Mouse (Mus musculus): Measurements from ENCODE around the gene Calcoco1.

Gene Calcoco1

DNA sequence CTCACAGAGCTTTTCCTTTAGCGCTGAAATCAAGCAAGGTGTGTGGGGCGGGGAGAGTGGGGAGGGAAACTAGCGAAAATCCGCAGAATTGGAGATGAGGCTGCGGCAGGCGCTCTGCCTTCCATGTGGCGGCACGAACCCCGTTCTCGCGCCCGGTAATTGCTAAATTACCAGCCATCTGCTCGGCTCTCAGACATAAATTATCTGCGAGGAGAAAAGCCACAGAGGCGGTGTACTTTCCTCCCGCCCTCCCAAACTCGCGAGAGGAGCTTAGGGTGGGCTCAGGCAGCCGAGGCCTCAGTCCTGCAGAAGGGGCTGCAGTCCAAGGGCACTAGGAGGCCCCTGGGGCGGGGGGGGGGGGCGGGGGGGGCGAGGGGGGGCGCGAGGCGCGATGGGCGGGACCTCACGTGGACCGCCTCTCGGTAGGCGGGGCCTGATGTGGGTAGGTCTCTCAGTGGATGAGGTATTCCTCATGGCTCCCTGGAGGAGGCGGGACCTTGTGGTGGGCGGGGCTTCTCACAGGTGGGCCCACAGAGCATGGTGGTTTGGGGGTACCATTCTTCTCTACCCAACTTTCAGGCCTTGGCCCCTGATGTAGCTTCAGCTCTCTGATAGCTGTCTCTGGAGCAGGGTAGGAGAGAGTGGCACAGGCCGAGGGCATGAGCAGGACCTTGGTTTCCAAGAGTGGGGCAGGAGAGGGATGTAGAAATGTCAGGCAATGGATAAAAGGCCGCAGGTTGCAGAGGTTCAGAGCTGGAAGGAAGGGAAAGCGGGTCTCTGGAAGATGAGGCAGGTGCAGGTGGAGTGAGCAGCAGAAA lies 14.4 kb upstream of the Calcoco1 start:
- DNase-seq = no peak

GRCm38 (mm10) chr15:102735031-102735430 lies 13.1 kb upstream of the Calcoco1 start:
- DNase-seq = no peak

GRCm38 (mm10) chr15:102733759-102734531 lies 12.0 kb upstream of the Calcoco1 start:
- no peak for DNase-seq

DNA sequence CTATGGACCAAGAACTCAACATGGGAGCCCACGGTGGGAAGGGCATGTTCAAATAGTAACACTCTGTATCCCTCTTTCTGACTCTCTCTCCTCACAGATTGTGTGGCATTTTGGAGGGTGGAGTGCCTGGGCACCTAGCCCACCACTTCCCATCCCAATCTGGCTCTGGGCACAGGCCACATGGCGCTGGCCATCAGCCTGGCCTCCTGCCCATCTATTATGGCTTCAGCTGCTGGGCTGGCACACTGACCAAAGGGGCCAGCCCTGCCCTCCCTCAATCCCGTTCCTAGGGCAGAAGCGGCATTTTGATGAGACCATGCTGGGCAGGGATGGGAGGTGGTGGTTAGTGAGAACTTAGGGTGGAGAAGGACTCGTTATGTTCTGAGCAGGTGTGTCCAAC lies 11.3 kb upstream of the Calcoco1 start:
- DNase-seq = no peak

GRCm38 (mm10) chr15:102732406-102732805 lies 10.4 kb upstream of the Calcoco1 start:
- DNase-seq = no peak

DNA sequence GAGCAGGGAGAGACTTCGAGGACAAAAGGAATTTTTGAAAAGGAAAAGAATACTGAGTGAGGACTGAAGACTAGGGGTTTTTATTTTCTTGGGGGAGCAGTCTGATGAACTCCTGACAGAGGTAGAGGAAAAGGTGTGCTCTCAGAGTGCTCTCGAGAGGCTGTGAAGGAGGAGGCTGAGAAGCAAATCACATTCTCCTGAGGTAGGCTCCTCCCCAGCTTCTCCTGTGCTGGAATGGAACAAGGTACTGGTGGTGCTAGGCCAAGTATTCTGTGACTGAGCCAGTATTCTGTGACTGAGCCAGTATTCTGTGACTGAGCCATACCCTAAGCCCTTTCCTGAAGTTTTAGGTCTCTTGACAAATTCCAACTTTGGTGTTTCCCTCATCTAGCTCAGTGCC lies 6.0 kb upstream of the Calcoco1 start:
- no peak for DNase-seq

DNA sequence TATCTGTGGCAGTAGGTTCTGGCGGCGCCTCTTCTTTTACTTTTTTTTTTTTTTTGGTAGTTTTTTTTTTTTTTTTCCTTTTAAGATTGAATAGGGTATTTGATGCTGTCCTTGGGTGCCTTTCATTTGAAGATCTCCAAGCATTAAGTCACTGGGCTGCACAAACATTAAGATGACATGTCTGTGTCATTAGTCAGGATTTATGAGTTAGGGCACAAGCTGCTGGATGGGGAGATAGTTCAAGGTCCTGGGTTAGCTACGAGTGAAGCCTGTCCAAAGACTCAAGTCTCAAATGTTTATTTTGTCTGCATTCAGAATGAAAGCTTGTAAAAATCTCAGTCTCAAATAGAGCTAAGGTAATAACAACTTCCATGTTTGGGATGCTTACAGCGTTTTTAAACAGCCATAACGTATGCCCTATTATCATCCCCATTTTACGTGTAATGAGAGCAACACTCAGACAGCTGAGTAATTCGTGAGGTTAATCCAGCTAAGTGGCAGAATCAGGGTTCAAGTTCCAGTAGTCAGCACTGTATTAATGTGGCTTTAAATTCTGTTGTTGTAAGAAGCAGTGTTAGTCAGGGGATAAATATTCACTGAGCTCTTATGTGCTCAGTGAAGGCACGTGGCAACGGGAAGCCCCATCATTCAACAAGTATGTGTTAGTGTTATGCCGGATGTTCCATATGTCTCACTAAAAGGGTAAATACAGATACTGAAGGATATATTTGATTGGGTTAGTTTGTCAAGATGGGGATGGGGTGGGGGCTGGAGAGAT lies 1.6 kb upstream of the Calcoco1 start:
- no peak for DNase-seq

DNA sequence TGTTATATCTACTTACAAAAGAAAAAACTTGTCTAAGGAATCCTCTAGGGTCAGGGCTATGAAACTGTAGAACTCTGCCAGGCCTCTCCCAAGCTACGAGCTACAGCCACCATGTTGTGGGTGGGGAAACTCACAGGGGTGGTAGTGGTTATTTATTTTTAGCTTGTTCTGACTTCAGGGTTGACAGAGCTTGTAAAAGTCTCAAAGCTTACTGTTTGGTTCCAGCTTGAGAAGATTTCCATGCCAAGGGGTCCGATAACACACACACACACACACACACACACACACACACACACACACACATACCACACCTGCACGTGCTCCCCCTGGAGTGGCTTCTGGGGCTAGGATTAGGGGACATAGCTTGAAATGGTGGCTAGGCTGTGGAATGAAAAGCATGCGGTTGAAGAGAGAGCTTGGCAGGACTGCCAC lies 538 bp upstream of the Calcoco1 start:
- DNase-seq = no peak

DNA sequence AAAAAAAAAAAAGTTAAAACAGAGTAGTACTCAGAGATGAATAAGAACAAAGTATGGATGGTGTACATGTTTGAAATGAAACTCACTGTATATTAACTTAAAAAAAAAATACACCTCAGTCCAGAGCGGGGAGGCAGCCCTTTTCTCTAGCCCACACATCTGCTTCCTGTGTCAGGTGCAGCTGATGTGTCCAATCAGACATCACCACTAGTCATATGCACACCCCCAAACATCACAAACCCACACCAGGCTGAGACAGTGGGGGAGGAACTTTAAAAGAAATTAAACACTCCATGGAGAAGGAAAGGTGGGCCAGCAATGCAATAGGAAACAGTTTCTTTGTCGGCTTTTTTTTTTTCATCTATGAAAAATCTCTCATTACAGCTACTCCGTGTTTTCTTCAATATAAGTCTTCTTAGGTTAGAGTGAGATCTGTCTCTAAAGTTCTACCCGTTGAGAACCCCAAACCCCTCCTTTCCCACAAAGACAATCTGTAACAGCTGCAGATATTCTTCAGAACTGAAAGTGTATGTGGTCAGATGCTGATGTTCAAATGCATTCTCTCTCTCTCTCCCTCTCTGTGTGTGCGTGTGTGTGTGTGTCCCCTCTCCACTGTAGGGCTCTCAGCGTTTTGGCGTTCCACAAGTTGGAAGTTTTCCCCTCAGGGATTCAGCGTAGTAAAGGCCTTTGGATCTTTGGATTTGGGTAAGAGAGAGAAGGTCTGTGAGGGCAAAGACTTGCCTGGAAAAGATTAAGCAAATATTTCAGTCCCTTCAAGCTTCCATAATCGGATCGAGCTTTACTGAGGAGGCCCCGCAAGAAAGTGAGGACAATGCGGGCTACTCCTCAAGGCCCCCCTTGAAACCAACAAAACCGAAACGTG lies 721 bp downstream of the Calcoco1 start:
- no peak for DNase-seq

GRCm38 (mm10) chr15:102716132-102716531 lies 5.8 kb downstream of the Calcoco1 start:
- DNase-seq = peak; percentile 19

- DNase-seq = no peak
These were observed 14.2 kb downstream of the Calcoco1 start for GRCm38 (mm10) chr15:102707736-102708269.

GRCm38 (mm10) chr15:102705923-102706503 lies 16.0 kb downstream of the Calcoco1 start:
- no peak for DNase-seq

GRCm38 (mm10) chr15:102705226-102705894 lies 16.6 kb downstream of the Calcoco1 start:
- DNase-seq = no peak

DNA sequence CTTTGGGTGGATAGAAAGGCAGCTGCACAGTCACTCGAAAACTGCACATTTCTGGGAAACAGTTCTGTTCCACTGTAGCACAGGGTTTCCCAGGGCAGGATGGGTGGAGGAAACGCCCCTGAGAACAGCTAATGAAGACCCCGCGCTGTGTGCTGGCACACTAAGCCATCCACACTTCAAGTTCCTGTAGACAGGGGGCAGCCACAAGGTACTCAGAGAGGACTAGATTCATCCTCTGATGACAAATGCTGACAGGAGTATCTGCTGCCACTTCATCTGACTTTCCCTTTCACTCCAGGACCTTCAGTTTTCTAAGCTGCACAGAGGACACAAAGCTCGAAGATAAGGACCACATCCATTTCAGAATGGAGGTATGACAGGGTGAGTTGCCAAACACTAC lies 17.2 kb downstream of the Calcoco1 start:
- DNase-seq = no peak

DNA sequence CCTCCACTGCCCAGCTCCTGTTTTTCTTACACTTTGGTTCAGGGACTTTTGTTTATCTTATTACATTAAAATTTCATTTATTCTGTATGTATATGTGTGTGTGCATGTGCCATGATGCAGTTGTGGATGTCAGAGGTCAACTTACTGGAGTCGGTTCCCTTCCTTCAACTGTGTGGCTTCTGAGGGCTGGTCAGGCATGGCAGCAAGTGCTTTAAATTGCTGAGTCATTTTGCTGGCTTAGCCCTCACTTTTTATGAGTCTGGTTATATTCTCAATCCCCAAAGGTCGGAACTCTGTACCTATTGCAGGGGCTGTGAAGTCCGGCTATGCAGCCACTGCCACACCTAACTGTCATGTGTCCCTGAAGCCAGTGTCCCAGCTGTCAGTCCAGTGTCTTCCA lies 19.0 kb downstream of the Calcoco1 start:
- no peak for DNase-seq

GRCm38 (mm10) chr15:102698193-102698592 lies 23.8 kb downstream of the Calcoco1 start:
- peak; percentile 57 for DNase-seq

- no peak for DNase-seq
These were observed 25.1 kb downstream of the Calcoco1 start for GRCm38 (mm10) chr15:102696899-102697298.

DNA sequence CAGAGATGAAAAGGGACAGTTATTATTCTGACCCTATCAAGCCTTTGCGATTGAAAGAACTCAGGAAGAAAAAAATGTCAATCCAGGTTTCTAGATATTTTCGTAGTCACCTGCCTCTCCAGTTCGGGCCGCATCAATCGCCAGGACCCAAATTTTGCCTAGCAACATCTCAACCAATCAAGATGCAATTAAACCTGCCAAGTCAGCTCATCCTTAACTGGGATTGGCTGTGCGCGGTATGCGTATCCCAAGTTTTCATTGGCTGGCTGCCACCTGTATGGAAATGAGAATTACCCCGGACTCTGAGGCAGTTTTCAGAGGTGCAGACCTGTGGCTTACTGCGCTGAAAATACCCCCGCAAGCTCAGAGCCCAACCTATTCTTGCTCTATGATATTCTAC lies 28.4 kb downstream of the Calcoco1 start:
- peak; percentile 70 for DNase-seq

DNA sequence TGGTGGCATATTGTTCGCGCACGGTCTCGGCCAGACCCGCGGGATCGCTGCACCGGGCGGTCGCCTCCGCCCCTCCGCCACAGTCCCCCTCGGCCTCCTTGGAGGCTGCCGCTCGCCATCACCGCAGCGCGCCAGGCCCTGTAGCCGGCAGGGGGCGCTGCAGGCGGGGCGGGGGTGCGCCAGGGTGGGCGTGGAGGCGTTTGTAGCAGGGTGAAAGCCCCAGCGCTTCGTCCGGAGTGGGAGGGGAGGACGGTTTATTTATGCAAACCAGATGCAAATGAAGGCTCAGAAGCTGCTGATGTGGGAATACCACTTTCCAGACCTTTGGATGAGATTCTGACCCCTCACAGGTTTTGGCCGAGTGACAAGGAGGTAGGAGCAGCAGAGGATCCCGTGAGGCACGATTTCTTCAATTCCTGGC lies 29.0 kb downstream of the Calcoco1 start:
- DNase-seq = peak; percentile 58

DNA sequence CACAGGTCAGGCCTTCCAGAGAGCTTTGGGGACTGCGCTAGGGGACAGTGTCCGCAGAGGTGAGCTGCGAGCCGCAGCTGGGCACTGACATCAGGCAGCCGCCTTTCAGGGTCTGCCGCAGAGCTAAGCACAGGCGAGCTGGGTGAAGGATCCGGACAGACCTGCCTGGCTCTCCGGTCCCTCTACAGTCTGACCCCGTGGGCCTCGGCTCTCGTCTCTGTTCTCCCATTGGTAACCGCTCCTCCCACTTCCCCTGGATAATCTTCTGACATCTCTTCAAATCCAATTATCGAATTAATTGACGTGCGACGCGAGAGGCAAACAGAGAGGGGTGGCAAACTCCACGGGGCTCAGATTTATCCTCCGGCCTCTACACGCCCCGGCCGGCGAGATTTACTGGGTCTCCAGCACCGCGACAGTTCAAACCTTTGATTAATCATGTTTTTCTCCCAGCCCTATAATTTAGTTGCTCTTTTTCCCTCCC lies 29.6 kb downstream of the Calcoco1 start:
- no peak for DNase-seq

GRCm38 (mm10) chr15:102685791-102686190 lies 36.2 kb downstream of the Calcoco1 start:
- no peak for DNase-seq

Data from kidney, adult 11 months (tissue).